Mouse (Mus musculus) midbrain, embryonic 16.5 days (tissue): ENCODE data around the gene Copz1. TPM values are rescaled to one million over a fixed set of nuclear protein-coding genes. Genes with fewer than 3 reads are reported as not detected.
A peak's percentile ranks its signal among the peaks of the same experiment; 100 is the strongest.

ENCODE experiments used
- ATAC-seq: fragments of 200-750 bp; cut with Nextera tagmentation; 2 replicates; pipeline ENCODE4 v1.8.0; 2017; ENCODE audit warnings: moderate TSS enrichment
- H3K27ac ChIP-seq: fragments of 300-500 bp; sonication (generic); 2 replicates; pipeline ENCODE4 v1.5.1; 2014; ENCODE audit warnings: mild to moderate bottlenecking, low read length, mixed read lengths
- H3K27me3 ChIP-seq: fragments of 300-500 bp; sonication (generic); 2 replicates; pipeline ENCODE4 v1.6.1; 2014; ENCODE audit warnings: low read depth, low read length, mixed read lengths; ENCODE audit not compliant: control insufficient read depth, insufficient read depth
- H3K36me3 ChIP-seq: fragments of 300-500 bp; sonication (generic); 2 replicates; pipeline ENCODE4 v1.6.1; 2014; ENCODE audit warnings: mild to moderate bottlenecking, low read length, moderate library complexity, mixed read lengths; ENCODE audit not compliant: control insufficient read depth, insufficient read depth
- H3K4me1 ChIP-seq: fragments of 300-500 bp; sonication (generic); 2 replicates; pipeline ENCODE4 v1.6.1; 2014; ENCODE audit warnings: mild to moderate bottlenecking, low read length, mixed read lengths; ENCODE audit not compliant: control insufficient read depth, insufficient read depth
- H3K4me2 ChIP-seq: fragments of 300-500 bp; sonication (generic); 2 replicates; pipeline ENCODE4 v1.6.1; 2014; ENCODE audit warnings: mild to moderate bottlenecking, low read length, mixed read lengths
- H3K4me3 ChIP-seq: fragments of 300-500 bp; sonication (generic); 2 replicates; pipeline ENCODE4 v1.5.1; 2014; ENCODE audit warnings: low read depth, mild to moderate bottlenecking, low read length, moderate library complexity, mixed read lengths
- H3K9ac ChIP-seq: fragments of 300-500 bp; sonication (generic); 2 replicates; pipeline ENCODE4 v1.6.1; 2014; ENCODE audit warnings: low read depth, low read length, mixed read lengths
- H3K9me3 ChIP-seq: fragments of 300-500 bp; sonication (generic); replicated peaks from 2 replicates; pipeline ENCODE4 v1.6.1; 2014; ENCODE audit warnings: mild to moderate bottlenecking, low read length, mixed read lengths; ENCODE audit not compliant: control insufficient read depth, poor library complexity, severe bottlenecking
- WGBS: fragments of 180-500 bp; shearing (Covaris S2); extraction: QIAGEN DNeasy Blood & Tissue Kit; methylation state at CpG from one replicate; pipeline ENCODE4 v1.1.7; 2014; 5-methylcytosine and 5-hydroxymethylcytosine counted together
- microRNA counts: library from miRNA; unstranded; fragments of <30 nt; microRNA quantifications from one replicate; lab custom pipeline; 2016
- microRNA-seq: library from miRNA; unstranded; fragments of <30 nt; microRNA quantifications from one replicate; pipeline ENCODE4, GENCODE M21; 2017
- polyA plus RNA-seq: library from polyadenylated mRNA; unstranded; fragments of >200 nt; fragmentation: Nextera tagmentation; extraction: Ambion mirVana; gene quantifications from 2 replicates; pipeline ENCODE4 v1.2.1, GENCODE M21; 2015

Gene Copz1
- polyA plus RNA-seq, 1 experiment from 2014 or later = 200 TPM

DNA sequence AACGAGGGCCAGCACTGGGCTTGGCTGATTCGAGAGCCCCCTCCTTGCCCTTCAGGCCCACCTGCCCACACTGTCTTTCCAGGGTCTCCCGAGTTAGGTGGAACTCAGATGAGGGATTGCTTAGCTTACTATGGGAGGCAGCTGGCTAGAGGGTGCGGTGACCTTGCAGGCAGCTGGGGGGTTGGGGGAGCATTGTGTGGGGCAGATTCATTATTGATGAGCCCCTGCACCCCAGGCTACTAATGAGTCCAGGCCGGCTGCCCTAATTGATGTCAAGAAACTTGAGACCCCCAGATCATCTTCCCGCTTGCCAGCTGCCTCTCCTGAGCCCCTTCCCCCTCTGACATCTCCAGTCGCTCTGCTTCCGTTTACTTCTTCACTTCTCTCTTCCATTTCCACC, 69.0 kb downstream of the Copz1 start:
- H3K4me3 ChIP-seq = no peak overlapping the region
- H3K4me2 ChIP-seq = peak overlapping the region; percentile 78; the same call in 1 of the 2 replicates
- WGBS = 51% methylated on average over 8 of the region's 8 CpGs
- peak overlapping the region; percentile 28; the same call in 1 of the 2 replicates for H3K9ac ChIP-seq
- H3K27ac ChIP-seq = no peak overlapping the region
- H3K27me3 ChIP-seq = no peaks in the 10 kb centered on the region
- no peaks in the 10 kb centered on the region for H3K9me3 ChIP-seq
- H3K4me1 ChIP-seq = peaks cover 19% of the 10 kb centered on the region
- ATAC-seq = no peak
- H3K36me3 ChIP-seq = no peaks in the 10 kb centered on the region

DNA sequence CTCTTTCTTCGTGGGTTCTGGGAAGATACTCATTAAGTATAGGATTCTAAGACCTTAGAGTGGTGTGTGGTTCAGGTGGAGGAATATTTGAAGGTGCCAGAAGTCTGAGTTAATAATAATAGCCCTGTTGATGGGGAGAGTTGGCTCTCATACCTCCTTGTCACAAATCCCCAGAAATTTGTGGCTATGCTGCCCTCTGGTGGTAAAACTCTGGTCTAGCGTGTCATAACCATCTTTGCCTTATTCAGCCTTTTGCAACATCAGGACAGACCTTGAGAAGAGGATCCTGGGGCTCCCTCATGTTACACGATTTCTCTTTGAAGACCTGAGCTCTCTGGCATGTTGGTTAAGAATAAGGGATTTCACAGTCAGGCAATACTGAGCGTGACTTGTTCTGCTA, 69.9 kb downstream of the Copz1 start:
- Histone ChIP-seq H3K4me2 (no peak overlapping the region), H3K9ac (no peak overlapping the region), H3K9me3 (no peaks in the 10 kb centered on the region), H3K27ac (no peak overlapping the region), H3K4me3 (no peak overlapping the region), H3K36me3 (no peaks in the 10 kb centered on the region), H3K27me3 (no peaks in the 10 kb centered on the region), H3K4me1 (peaks cover 19% of the 10 kb centered on the region)
- no peak for ATAC-seq
- 16% methylated on average over 4 of the region's 4 CpGs for WGBS

GRCm38 (mm10) chr15:103343008-103343407, 70.5 kb downstream of the Copz1 start:
- no peak overlapping the region for H3K9ac ChIP-seq
- no peaks in the 10 kb centered on the region for H3K27me3 ChIP-seq
- H3K4me1 ChIP-seq = peaks cover 19% of the 10 kb centered on the region
- H3K4me3 ChIP-seq = no peak overlapping the region
- 74% methylated on average over 2 of the region's 3 CpGs for WGBS
- ATAC-seq = no peak
- no peak overlapping the region for H3K27ac ChIP-seq
- no peak overlapping the region for H3K4me2 ChIP-seq
- H3K36me3 ChIP-seq = no peaks in the 10 kb centered on the region
- H3K9me3 ChIP-seq = no peaks in the 10 kb centered on the region

DNA sequence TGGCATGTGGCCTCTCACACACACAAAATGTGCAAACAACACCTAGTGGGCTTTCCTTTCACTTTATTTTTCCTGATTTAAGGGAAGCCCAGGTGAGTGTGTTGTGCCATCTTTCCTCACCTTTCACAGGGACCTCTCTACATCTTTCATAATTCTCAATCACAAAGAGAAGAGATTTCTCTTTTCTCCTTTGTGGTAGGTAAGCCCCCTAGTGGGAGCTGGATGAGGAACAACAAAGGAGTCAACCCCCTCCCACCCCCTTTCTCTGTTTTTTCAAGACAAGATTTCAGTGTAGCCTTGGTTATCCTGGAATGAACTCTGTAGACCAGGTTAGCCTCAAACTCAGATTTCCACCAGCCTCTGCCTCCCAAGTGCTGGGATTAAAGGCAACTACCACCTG, 71.0 kb downstream of the Copz1 start:
- Histone ChIP-seq H3K27me3 (no peaks in the 10 kb centered on the region), H3K9me3 (no peaks in the 10 kb centered on the region), H3K9ac (no peak overlapping the region), H3K4me1 (peaks cover 19% of the 10 kb centered on the region), H3K36me3 (no peaks in the 10 kb centered on the region), H3K27ac (no peak overlapping the region), H3K4me2 (no peak overlapping the region), H3K4me3 (no peak overlapping the region)
- no peak for ATAC-seq

DNA sequence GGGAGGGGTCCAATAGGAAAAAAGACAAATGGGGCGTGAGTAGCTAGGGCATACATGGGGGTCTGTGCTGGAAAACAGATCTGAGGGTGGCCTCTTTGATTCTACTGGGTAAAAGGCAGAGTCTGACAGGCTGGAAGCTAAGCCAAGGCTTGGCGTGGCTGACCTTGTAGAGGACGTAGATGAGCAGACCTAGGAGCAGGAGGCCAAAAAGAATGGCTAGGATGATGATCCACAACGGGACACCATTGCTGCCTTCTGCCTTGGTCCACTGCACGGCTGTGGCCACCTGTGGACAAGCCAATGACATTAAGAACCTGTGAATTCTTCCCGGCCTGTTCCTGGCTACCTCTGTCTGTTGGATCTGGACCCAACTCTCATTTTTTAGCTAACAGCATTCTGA, 73.3 kb downstream of the Copz1 start:
- H3K4me3 ChIP-seq = no peak overlapping the region
- H3K27me3 ChIP-seq = no peaks in the 10 kb centered on the region
- no peak overlapping the region for H3K9ac ChIP-seq
- H3K4me2 ChIP-seq = no peak overlapping the region
- WGBS = 85% methylated on average over 6 of the region's 6 CpGs
- no peak for ATAC-seq
- H3K27ac ChIP-seq = no peak overlapping the region
- H3K4me1 ChIP-seq = peaks cover 5% of the 10 kb centered on the region
- no peaks in the 10 kb centered on the region for H3K36me3 ChIP-seq
- H3K9me3 ChIP-seq = no peaks in the 10 kb centered on the region

- no peak overlapping the region for H3K9ac ChIP-seq
- no peak overlapping the region for H3K4me2 ChIP-seq
- no peak overlapping the region for H3K4me3 ChIP-seq
- H3K27me3 ChIP-seq = no peaks in the 10 kb centered on the region
- no peak for ATAC-seq
- H3K27ac ChIP-seq = no peak overlapping the region
- no peaks in the 10 kb centered on the region for H3K36me3 ChIP-seq
- 0% methylated on average over 2 of the region's 2 CpGs for WGBS
- 0 out of 2 replicates have a peak, but pooled peaks cover 2% of the 10 kb centered on the region for H3K4me1 ChIP-seq
- no peaks in the 10 kb centered on the region for H3K9me3 ChIP-seq
Measured at GRCm38 (mm10) chr15:103347275-103347684, 74.8 kb downstream of the Copz1 start.

MicroRNAs encoded within 50 kb of the gene (microRNA counts, 519-probe panel; counts per million panel counts)
- 2,744 counts per million, percentile 82 among the panel's probes with 10 or more counts for microRNA mmu-miR-148b (lab: Ali Mortazavi, UCI)

Small RNA genes lying within 50 kb of the gene (microRNA-seq; reads per million reads assigned to microRNA genes)
- gene Mir148b = 242 reads per million, percentile 63 among the genes with 10 or more reads in this experiment

Other genes with a start within 250 kb of the Copz1 start
- 24.3 and 25.5 TPM in 2 replicates for gene Smug1, start 105.6 kb upstream of the Copz1 start, polyA plus RNA-seq
- gene Cbx5, start 32.9 kb upstream of the Copz1 start, polyA plus RNA-seq = 139 and 151 TPM in 2 replicates
- gene Hnrnpa1, start 32.3 kb upstream of the Copz1 start, polyA plus RNA-seq = 630 and 680 TPM in 2 replicates
- gene Nfe2, start 14.3 kb upstream of the Copz1 start, polyA plus RNA-seq = 0.52 and 0.68 TPM in 2 replicates
- 0.40 and 0.64 TPM in 2 replicates for gene Gpr84, start 37.9 kb downstream of the Copz1 start, polyA plus RNA-seq
- 20.1 and 22.7 TPM in 2 replicates for gene Zfp385a, start 67.4 kb downstream of the Copz1 start, polyA plus RNA-seq
- 5.8 and 7.4 TPM in 2 replicates for gene Itga5, start 94.0 kb downstream of the Copz1 start, polyA plus RNA-seq
- 0.32 TPM in 1 of 2 replicates, not detected in the other for gene Gtsf1, start 157.8 kb downstream of the Copz1 start, polyA plus RNA-seq
- gene Gtsf2, start 175.8 kb downstream of the Copz1 start, polyA plus RNA-seq = not detected in 2 replicates
- 1.5 and 1.6 TPM in 2 replicates for gene Nckap1l, start 181.1 kb downstream of the Copz1 start, polyA plus RNA-seq
- 77.7 and 91.9 TPM in 2 replicates for gene Pde1b, start 230.3 kb downstream of the Copz1 start, polyA plus RNA-seq